Mouse (Mus musculus): Measurements from ENCODE around the gene Zfp445.

Zfp445 gene

GRCm38 (mm10) chr9:122836790-122837189 is 29.0 kb downstream of the Zfp445 start:
- intact Hi-C loops (cut with DNase I), result no loop called here

- intact Hi-C loops (cut with DNase I), result no loop called here
Observed at GRCm38 (mm10) chr9:122836126-122836525, 29.7 kb downstream of the Zfp445 start.

GRCm38 (mm10) chr9:122829826-122830380 is 35.9 kb downstream of the Zfp445 start:
- intact Hi-C loops (cut with DNase I), result no loop called here

GRCm38 (mm10) chr9:122826743-122827142 is 39.1 kb downstream of the Zfp445 start:
- intact Hi-C loops (cut with DNase I), result no loop called here

- intact Hi-C loops (cut with DNase I), result no loop called here
Observed at GRCm38 (mm10) chr9:122823374-122824017, 42.3 kb downstream of the Zfp445 start.

- intact Hi-C loops (cut with DNase I), result no loop called here
Observed at GRCm38 (mm10) chr9:122815239-122815851, 50.5 kb downstream of the Zfp445 start.

- intact Hi-C loops (cut with DNase I), result no loop called here
Observed at GRCm38 (mm10) chr9:122814775-122815174, 51.0 kb downstream of the Zfp445 start.

GRCm38 (mm10) chr9:122812386-122812785 is 53.4 kb downstream of the Zfp445 start:
- intact Hi-C loops (cut with DNase I), result no loop called here

GRCm38 (mm10) chr9:122810212-122810611 is 55.6 kb downstream of the Zfp445 start:
- intact Hi-C loops (cut with DNase I), result no loop called here

- intact Hi-C loops (cut with DNase I), result loop anchor here (5.0 kb wide), 2 partner anchors 80 to 145 kb away; partner anchors contain the start of genes 1110059G10Rik, Kif15 and Zkscan7
Observed at GRCm38 (mm10) chr9:122807186-122807585, 58.6 kb downstream of the Zfp445 start.

- intact Hi-C loops (cut with DNase I), result loop anchor here (5.0 kb wide), 2 partner anchors 81 to 146 kb away; partner anchors contain the start of genes 1110059G10Rik, Kif15 and Zkscan7
Observed at GRCm38 (mm10) chr9:122805845-122806341, 59.9 kb downstream of the Zfp445 start.

- intact Hi-C loops (cut with DNase I), result loop anchor here (5.0 kb wide), 2 partner anchors 82 to 147 kb away; partner anchors contain the start of genes 1110059G10Rik, Kif15 and Zkscan7
Observed at GRCm38 (mm10) chr9:122805053-122805844, 60.6 kb downstream of the Zfp445 start, which contains the start of gene Tcaim. TSS of gene Tcaim (plus strand) at chr9:122805539.

All from adrenal gland (tissue).